Mouse (Mus musculus) myocyte (in vitro differentiated cells): ENCODE results near the gene Pced1b. TPM values are rescaled to one million over a fixed set of nuclear protein-coding genes. Genes with fewer than 3 reads are reported as not detected.

ENCODE experiments used
- H3K27me3 ChIP-seq: one replicate; pipeline ENCODE4 v1.6.1; 2011; ENCODE audit not compliant: control insufficient read depth, insufficient read depth, insufficient read length
- H3K36me3 ChIP-seq: one replicate; pipeline ENCODE4 v1.6.1; 2011; ENCODE audit not compliant: control insufficient read depth, insufficient read depth
- H3K4me2 ChIP-seq: one replicate; pipeline ENCODE4 v1.6.1; 2011; ENCODE audit warnings: low read depth, control low read depth
- H3K4me3 ChIP-seq: one replicate; pipeline ENCODE4 v1.5.1; 2011; ENCODE audit warnings: mild to moderate bottlenecking, control low read depth, moderate library complexity
- H3K79me2 ChIP-seq: one replicate; pipeline ENCODE4 v1.6.1; 2011; ENCODE audit not compliant: control insufficient read depth, insufficient read depth
- H3ac ChIP-seq: one replicate; pipeline ENCODE4 v1.6.1; 2011; ENCODE audit not compliant: control insufficient read depth, insufficient read length
- CEBPB ChIP-seq: IDR thresholded peaks from 2 replicates; pipeline ENCODE4 v1.6.1; 2011; ENCODE audit warnings: mild to moderate bottlenecking, moderate library complexity; ENCODE audit not compliant: poor library complexity, insufficient read depth, severe bottlenecking
- E2F4 ChIP-seq: IDR thresholded peaks from one replicate; pipeline ENCODE4 v1.6.1; 2011; ENCODE audit warnings: mild to moderate bottlenecking, control low read depth, moderate library complexity; ENCODE audit not compliant: insufficient read depth
- MAX ChIP-seq: IDR thresholded peaks from one replicate; pipeline ENCODE4 v1.6.1; 2011; ENCODE audit warnings: low read depth, mild to moderate bottlenecking, control low read depth
- MYOD1 ChIP-seq, 3 experiments: IDR thresholded peaks; one replicate each; pipeline ENCODE4 v1.6.1; 2011; ENCODE audit warnings: control low read depth in 2 of 3, low read depth in 2 of 3, mild to moderate bottlenecking in 2 of 3, moderate library complexity in 1 of 3; ENCODE audit not compliant: insufficient read length in 2 of 3, control insufficient read depth in 1 of 3
- MYOG ChIP-seq, 3 experiments: IDR thresholded peaks; one replicate each; pipeline ENCODE4 v1.6.1; 2011; ENCODE audit warnings: control low read depth in 2 of 3, low read depth in 2 of 3, mild to moderate bottlenecking in 2 of 3; ENCODE audit not compliant: insufficient read length in 2 of 3, control insufficient read depth in 1 of 3, insufficient read depth in 1 of 3
- POLR2A ChIP-seq: IDR thresholded peaks from one replicate; pipeline ENCODE4 v1.6.1; 2011; ENCODE audit warnings: low read depth, mild to moderate bottlenecking, control low read depth, moderate library complexity; ENCODE audit not compliant: insufficient read length
- POLR2AphosphoS2 ChIP-seq: IDR thresholded peaks from one replicate; pipeline ENCODE4 v1.6.1; 2011; ENCODE audit warnings: low read depth, control low read depth; ENCODE audit not compliant: insufficient read length
- REST ChIP-seq: IDR thresholded peaks from one replicate; pipeline ENCODE4 v1.6.1; 2011; ENCODE audit warnings: mild to moderate bottlenecking, control low read depth, moderate library complexity; ENCODE audit not compliant: insufficient read depth, insufficient read length
- SRF ChIP-seq: IDR thresholded peaks from one replicate; pipeline ENCODE4 v1.6.1; 2011; ENCODE audit warnings: low read depth; ENCODE audit not compliant: control insufficient read depth, insufficient read length
- TCF12 ChIP-seq: IDR thresholded peaks from one replicate; pipeline ENCODE4 v1.6.1; 2011; ENCODE audit warnings: mild to moderate bottlenecking, control low read depth; ENCODE audit not compliant: poor library complexity, insufficient read depth, severe bottlenecking
- TCF3 ChIP-seq: IDR thresholded peaks from one replicate; pipeline ENCODE4 v1.6.1; 2011; ENCODE audit warnings: low read depth, control low read depth; ENCODE audit not compliant: insufficient read length
- USF1 ChIP-seq: IDR thresholded peaks from one replicate; pipeline ENCODE4 v1.6.1; 2011; ENCODE audit warnings: low read depth, mild to moderate bottlenecking, control low read depth, moderate library complexity
- polyA plus RNA-seq: library from polyadenylated mRNA; unstranded; fragments of >200 nt; fragmentation: generic; extraction: Trizol; gene quantifications from one replicate; pipeline ENCODE4 v1.2.1, GENCODE M21; 2012; ENCODE audit warnings: missing spikeins

Pced1b gene
- polyA plus RNA-seq, 1 experiment: 0.68 TPM

DNA sequence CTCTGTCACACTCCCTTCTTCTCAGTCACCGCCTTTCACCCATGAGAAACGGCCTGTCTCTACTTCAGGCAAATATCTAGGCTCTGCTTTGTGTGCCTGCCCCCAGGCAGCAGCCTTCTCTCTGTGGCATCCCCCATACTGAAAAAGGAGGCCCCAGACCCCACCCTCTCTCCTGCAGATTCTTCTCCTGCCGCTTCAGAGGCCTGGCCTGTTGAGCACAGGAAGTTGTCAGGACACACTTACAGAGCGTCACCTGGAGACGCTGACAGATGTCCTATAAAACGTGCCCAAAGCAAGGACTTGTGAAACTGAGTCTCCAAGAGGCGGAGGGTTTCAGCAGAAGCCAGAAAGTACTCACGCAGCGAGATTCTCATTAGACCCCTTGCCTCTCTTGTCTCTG lies 33.9 kb downstream of the Pced1b start:
- Histone ChIP-seq H3ac (no peak overlapping the region), H3K4me3 (no peak overlapping the region), H3K36me3 (no peaks in the 10 kb centered on the region), H3K4me2 (no peak overlapping the region), H3K27me3 (no peaks in the 10 kb centered on the region), H3K79me2 (no peaks in the 10 kb centered on the region)
- TF ChIP-seq E2F4 (no peak), USF1 (no peak), MYOD1 (IDR thresholded peaks at IDR 0.05; ENCODE audit: control insufficient read depth in 1 of 3, insufficient read length in 2 of 3, low read depth in 2 of 3) (no peak), TCF12 (no peak), MAX (no peak), CEBPB (no peak)

DNA sequence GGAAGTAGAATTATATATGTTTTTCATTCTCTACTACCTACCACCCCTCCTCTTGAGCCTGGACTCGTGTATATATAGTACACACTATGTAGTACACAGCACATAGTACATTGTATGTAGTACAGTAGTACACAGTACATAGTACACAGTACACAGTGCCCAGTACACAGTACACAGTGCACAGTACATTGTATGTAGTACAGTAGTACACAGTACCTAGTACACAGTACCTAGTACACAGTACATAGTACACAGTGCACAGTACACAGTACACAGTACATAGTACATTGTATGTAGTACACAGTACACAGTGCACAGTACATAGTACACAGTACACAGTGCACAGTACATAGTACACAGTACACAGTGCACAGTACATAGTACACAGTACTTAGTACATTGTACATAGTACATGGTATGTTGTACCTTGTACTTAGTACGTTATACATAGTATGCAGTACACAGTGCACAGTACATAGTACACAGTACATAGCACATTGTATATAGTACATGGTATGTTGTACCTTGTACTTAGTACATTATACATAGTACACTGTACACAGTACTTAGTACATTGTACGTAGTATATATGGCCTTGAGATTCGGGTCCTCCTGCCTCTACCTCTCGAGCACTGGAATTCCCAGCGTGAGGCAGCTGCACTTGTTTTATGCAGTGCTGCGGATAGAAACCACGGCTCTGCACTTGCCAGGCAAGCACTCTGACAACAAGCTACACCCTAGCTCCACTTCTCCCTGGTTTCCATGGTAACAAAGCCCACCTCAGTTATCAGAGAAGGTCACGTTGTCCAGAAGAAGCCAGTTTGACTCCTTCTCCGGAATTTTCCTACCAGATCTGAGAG lies 35.0 kb downstream of the Pced1b start:
- no peaks in the 10 kb centered on the region for H3K36me3 ChIP-seq
- H3K27me3 ChIP-seq: no peaks in the 10 kb centered on the region
- H3K79me2 ChIP-seq: no peaks in the 10 kb centered on the region
- no peak overlapping the region for H3K4me3 ChIP-seq
- no peak overlapping the region for H3ac ChIP-seq
- no peak overlapping the region for H3K4me2 ChIP-seq
- TF ChIP-seq POLR2AphosphoS2 (no peak), TCF3 (no peak)

DNA sequence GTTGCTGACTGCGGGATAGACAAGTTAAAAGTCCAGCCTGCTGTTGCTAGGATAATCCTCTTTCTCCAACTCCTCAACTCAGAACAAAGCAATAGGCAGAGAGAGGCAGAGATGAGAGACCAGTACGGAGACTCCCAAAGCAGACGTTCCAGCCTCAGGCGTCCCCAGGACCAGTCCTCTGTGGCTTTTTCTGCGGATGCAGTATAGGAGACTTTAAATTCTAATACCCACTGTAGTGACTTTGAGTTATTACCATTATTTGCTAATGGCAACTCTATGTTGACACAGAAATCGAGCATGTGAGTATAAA lies 35.6 kb downstream of the Pced1b start:
- H3K27me3 ChIP-seq: no peaks in the 10 kb centered on the region
- no peak overlapping the region for H3ac ChIP-seq
- H3K79me2 ChIP-seq: no peaks in the 10 kb centered on the region
- H3K4me3 ChIP-seq: no peak overlapping the region
- no peak overlapping the region for H3K4me2 ChIP-seq
- no peak for TF ChIP-seq CEBPB
- TF ChIP-seq MYOD1 (IDR thresholded peaks at IDR 0.05; ENCODE audit: control insufficient read depth in 1 of 3, insufficient read length in 2 of 3, low read depth in 2 of 3): no peak
- no peak for TF ChIP-seq MAX
- no peak for TF ChIP-seq MYOG (IDR thresholded peaks at IDR 0.05; ENCODE audit: control insufficient read depth in 1 of 3, insufficient read depth in 1 of 3, insufficient read length in 2 of 3, low read depth in 2 of 3)
- TF ChIP-seq TCF12: no peak
- no peak for TF ChIP-seq E2F4
- no peak for TF ChIP-seq TCF3
- TF ChIP-seq USF1: no peak
- no peak for TF ChIP-seq REST
- no peak for TF ChIP-seq SRF
- no peak for TF ChIP-seq POLR2AphosphoS2
- TF ChIP-seq POLR2A: no peak
- H3K36me3 ChIP-seq: no peaks in the 10 kb centered on the region

- Histone ChIP-seq H3K4me3 (no peak overlapping the region), H3ac (no peak overlapping the region), H3K4me2 (no peak overlapping the region), H3K36me3 (no peaks in the 10 kb centered on the region), H3K27me3 (no peaks in the 10 kb centered on the region), H3K79me2 (no peaks in the 10 kb centered on the region)
- no peak for TF ChIP-seq POLR2AphosphoS2
- no peak for TF ChIP-seq REST
- no peak for TF ChIP-seq MAX
- no peak for TF ChIP-seq POLR2A
Measured at GRCm38 (mm10) chr15:97284201-97284600, 37.3 kb downstream of the Pced1b start.

DNA sequence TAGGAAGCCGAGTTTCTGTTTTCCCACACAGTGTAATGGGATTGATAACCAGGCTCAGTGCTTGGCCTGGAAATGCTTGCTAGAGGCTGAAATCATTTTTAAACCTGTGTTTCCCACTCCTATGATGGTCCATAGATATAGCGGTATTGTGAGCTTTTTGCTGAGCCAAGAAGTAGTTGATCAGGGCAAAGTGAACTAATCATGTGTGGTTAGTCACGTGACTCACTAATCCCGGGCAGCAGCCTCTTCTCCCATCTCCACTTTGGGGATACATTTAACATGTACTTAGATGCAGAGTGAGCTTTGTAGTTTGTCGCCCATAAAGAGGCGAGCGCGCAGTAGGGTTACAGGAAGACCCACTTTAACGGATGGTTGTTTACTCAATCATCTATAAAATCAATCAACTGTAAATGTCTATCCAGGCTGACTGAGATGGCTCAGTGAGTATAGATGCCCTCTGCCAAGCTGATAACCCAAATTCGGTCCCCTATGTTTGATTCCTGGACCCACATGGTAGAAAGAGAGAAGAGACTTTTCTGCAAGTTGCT lies 38.8 kb downstream of the Pced1b start:
- TF ChIP-seq MAX: no peak
- no peak for TF ChIP-seq POLR2AphosphoS2
- no peak for TF ChIP-seq POLR2A
- TF ChIP-seq CEBPB: no peak
- TF ChIP-seq USF1: no peak
- TF ChIP-seq MYOD1 (IDR thresholded peaks at IDR 0.05; ENCODE audit: control insufficient read depth in 1 of 3, insufficient read length in 2 of 3, low read depth in 2 of 3): no peak
- no peak for TF ChIP-seq SRF
- TF ChIP-seq MYOG (IDR thresholded peaks at IDR 0.05; ENCODE audit: control insufficient read depth in 1 of 3, insufficient read depth in 1 of 3, insufficient read length in 2 of 3, low read depth in 2 of 3): no peak
- no peak for TF ChIP-seq TCF12
- no peak for TF ChIP-seq REST
- no peaks in the 10 kb centered on the region for H3K36me3 ChIP-seq
- no peaks in the 10 kb centered on the region for H3K79me2 ChIP-seq
- no peaks in the 10 kb centered on the region for H3K27me3 ChIP-seq
- H3ac ChIP-seq: no peak overlapping the region
- H3K4me2 ChIP-seq: no peak overlapping the region
- no peak overlapping the region for H3K4me3 ChIP-seq

DNA sequence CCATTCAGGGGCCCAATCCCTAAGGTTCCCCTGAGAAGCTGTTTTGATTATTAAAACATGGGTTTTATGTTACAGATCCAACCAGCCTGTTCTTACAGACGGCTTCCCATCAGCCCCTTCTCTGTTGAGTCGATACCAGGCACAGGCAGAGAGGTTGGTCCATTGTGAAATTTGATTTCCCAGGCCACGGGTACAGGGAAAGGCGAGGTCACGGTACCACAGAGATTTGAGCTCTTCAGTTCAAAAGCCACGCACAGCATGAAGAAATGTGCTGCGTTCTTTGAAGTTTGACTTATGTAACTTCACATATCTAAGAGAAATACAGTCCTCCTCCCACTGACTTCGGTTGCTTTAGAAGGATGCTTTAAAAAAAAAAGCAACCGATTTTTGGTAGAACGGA lies 39.8 kb downstream of the Pced1b start:
- H3K4me3 ChIP-seq: no peak overlapping the region
- H3K27me3 ChIP-seq: no peaks in the 10 kb centered on the region
- TF ChIP-seq MAX: no peak
- no peak for TF ChIP-seq MYOG (IDR thresholded peaks at IDR 0.05; ENCODE audit: control insufficient read depth in 1 of 3, insufficient read depth in 1 of 3, insufficient read length in 2 of 3, low read depth in 2 of 3)
- no peak for TF ChIP-seq POLR2AphosphoS2
- TF ChIP-seq USF1: no peak
- no peak for TF ChIP-seq CEBPB
- no peak for TF ChIP-seq REST
- TF ChIP-seq TCF3: no peak
- H3K4me2 ChIP-seq: no peak overlapping the region
- H3K36me3 ChIP-seq: no peaks in the 10 kb centered on the region
- no peak overlapping the region for H3ac ChIP-seq
- no peaks in the 10 kb centered on the region for H3K79me2 ChIP-seq
